Mouse (Mus musculus): ENCODE measurements around the gene Gm128. TPM values are rescaled to one million over a fixed set of nuclear protein-coding genes. Genes with fewer than 3 reads are reported as not detected.
A peak's percentile ranks its signal among the peaks of the same experiment; 100 is the strongest.
"Not testable (repeated sequence)": the region's sequence is repeated elsewhere in the genome, so short reads cannot be mapped to it uniquely, and the experiment has no call there.

Gm128 gene
- total RNA-seq, 2 experiments from 2014 or later, result 0.18 TPM; not detected in 1

GRCm38 (mm10) chr3:95231298-95232221 lies 9.8 kb downstream of the Gm128 start, which contains the start of gene Mllt11:
Gene Mllt11, minus strand, starts transcription at chr3:95232171.
- DNase-seq (ENCODE audit: low spot score in 2 of 2), result no peak

DNA sequence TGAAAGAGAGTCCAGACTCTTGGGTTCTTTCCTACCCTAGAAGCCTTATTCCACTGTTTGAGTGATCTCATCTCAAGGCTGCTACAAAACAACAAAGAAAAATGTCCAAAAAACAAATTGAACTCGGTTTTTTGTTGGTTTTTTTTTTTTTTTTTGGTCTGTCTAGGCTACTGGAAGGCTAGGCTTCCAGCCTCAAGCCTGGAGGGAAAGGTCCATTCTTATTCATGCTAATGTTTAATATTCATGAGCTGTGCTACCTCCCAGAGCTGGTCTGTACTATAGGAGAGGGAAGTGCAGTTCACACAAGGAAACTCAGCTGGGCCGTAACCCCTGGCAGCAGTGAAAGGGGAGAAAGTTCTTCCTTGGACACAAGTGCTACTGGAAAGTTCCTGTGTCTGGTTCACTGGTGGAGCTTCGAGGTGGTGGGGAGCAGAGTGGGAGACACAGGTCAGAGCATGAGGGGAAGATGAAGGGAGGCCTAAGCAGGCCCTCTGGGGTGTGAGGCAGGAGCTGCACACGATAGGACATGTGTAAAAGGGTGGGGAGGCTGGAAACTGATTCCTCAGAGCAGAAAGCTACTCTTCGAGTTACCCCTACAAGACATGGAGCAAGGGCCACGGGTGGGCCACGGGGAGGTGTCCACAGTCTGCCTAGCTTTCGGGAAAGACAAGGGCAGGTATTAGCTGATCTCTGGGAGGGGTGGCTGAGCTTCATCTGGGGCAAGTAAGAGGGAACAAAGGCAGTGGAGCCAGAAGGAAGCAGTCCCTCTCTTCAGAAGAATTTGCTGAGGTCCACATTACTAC lies 10.7 kb downstream of the Gm128 start:
- no peak for DNase-seq (ENCODE audit: low spot score in 2 of 2)

GRCm38 (mm10) chr3:95229781-95230494 lies 11.5 kb downstream of the Gm128 start:
- peak in 1 of 2 experiments; percentile 58 for DNase-seq (ENCODE audit: low spot score in 2 of 2)

DNA sequence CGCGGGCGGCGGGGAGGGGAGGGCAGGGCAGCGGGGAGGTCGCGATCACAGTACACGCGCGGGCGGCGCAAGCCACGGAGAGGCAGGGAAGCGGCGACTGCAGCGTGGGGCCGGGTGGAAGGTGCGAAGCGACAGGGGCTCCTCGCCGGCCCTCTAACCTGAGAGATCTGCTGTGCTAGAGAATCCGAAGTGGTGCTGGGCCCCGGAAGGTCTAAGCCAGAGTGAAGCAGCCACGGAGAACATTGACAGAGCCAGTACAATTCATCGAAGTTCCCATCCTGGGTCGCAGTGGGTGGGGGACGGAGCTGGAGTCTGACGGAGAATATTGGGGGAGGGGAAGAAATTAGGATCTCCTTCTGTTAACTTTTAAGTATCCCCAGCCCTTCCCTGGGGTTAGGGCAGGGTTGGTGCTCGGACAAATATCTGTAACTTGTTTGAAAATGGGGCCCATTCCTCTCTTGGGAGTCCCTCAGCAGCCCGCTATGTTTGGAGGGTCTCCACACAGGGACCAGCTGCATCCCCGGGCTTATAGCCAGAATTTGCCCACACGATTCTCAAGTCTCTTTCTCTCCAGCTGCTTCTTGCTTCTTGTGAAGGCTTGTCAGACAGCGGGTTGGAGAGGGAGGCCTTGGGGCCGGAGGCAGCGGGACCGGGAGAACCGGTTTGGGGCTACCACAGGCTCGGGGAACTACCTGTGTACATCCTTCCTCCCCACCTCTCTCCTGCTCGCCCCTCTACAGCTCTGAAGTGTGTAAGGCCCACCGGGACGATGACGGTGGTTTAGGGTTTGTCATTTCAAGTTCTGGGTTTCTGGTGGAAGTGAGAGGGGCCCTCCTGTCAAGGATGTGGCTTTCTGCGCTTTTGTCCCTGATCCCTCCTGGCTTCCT lies 12.3 kb downstream of the Gm128 start:
- DNase-seq (ENCODE audit: low spot score in 2 of 2), result peak in 1 of 2 experiments; percentile 45

- peak; percentile 77 to 86 for DNase-seq (ENCODE audit: low spot score in 2 of 2)
Measured at GRCm38 (mm10) chr3:95228148-95228893, 13.1 kb downstream of the Gm128 start, which contains the start of gene Cdc42se1. Gene Cdc42se1, plus strand, starts transcription at chr3:95228732.

- no peak for DNase-seq (ENCODE audit: low spot score in 2 of 2)
Measured at GRCm38 (mm10) chr3:95227214-95227613, 14.2 kb downstream of the Gm128 start.

DNA sequence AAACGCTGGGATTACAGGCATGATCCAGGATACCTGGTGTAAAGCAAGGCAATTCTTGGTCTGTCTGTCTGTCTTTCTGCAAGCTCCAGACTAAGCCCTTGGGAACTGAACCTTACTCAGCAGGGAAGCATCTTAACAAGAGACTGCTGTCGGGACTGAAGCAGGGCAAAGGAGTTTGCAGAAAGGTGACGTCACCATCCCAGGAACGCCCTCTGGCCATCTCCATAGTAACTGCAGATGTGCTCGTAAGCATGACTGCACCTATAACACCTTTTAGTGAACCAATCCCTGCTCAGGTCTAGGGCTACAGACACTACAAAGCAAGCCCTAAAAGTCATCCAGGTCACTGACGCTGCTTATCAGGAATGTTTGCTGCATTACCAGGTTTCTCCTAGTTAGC lies 17.1 kb downstream of the Gm128 start:
- no peak for DNase-seq (ENCODE audit: low spot score in 2 of 2)

DNA sequence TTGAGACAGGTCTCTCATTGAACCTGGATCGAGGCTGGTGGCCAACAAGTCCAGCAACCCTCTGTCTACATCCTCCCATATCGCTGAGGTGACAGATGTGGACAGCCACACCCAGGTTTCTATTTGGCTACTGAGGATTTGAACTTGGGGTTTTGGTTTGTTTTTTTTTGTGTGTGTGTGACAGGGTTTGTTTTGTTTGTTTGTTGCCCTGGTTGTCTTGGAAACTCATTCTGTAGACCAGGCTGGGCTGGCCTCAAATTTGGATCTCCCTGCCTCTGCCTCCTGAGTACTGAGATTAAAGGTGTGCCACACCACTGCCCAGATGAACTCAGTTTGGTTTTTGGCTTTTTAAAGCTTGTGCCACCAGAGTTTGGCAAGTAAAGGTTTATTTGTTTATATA lies 18.4 kb downstream of the Gm128 start:
- no peak for DNase-seq (ENCODE audit: low spot score in 2 of 2)

DNA sequence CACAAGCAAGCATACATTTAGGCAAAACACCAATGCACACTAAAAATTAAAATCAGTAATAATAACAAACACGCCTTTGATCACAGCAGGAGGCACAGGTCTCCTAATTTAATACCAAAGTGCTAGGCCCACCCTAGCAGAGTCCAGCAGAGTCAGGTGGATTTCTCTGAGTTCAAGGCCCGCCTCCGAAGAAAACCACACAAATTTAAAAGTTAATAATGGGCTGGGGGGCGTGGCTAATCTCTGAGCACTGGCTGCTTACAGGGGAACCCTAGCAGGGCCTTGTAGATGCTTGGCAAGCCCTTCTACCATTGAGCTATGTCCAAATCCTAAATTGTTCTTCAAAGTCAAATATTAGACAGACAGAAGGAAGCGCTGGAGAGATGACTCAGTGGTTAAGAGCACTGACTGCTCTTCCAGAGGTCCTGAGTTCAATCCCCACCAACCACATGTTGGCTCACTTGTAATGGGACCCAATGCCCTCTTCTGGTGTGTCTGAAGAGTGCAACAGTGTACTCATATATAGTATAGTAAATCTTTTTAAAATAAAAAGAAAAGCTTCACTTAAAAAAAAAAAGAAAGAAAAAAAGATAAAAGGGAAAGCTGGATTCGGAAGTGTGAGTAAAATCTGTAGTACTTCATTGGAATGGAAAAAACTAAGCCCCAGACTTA lies 22.8 kb downstream of the Gm128 start:
- DNase-seq (ENCODE audit: low spot score in 2 of 2), result no peak

- DNase-seq (ENCODE audit: low spot score in 2 of 2), result peak; percentile 97 to 98
Measured at GRCm38 (mm10) chr3:95217255-95218134, 23.9 kb downstream of the Gm128 start, which contains the start of gene Gabpb2. Gene Gabpb2, minus strand, starts transcription at chr3:95217916.

DNA sequence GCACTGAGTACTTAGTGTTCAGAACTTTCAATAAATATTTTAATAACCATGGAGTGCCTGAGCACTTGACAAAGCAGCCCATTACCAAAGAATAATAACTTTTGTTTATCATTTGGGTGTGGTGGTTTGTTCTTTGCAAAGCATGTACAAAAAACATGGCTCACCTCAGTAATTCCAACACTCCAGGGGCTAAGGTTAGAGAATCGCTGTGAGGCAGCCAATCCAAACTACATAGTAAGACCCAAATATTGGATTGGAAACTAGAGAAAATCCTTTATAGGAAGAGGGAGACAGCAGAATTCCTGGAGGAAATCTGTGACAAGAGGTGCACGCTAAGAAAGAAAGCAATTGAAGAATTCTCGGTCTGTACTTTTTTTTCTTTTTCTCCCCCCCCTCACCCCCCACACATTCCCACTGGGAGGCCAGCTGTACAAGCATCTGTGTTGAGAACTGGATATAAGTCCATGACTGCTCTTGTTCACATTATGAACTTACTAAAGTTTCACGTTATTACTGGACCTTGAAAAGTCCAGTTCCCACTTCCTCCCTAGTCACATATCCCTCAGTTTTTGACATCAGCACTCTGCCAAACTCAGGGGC lies 24.6 kb downstream of the Gm128 start:
- DNase-seq (ENCODE audit: low spot score in 2 of 2), result no peak

GRCm38 (mm10) chr3:95213609-95213975 lies 27.8 kb downstream of the Gm128 start:
- no peak for DNase-seq (ENCODE audit: low spot score in 2 of 2)

GRCm38 (mm10) chr3:95212889-95213608 lies 28.3 kb downstream of the Gm128 start:
- not testable (repeated sequence) for DNase-seq (ENCODE audit: low spot score in 2 of 2)

DNA sequence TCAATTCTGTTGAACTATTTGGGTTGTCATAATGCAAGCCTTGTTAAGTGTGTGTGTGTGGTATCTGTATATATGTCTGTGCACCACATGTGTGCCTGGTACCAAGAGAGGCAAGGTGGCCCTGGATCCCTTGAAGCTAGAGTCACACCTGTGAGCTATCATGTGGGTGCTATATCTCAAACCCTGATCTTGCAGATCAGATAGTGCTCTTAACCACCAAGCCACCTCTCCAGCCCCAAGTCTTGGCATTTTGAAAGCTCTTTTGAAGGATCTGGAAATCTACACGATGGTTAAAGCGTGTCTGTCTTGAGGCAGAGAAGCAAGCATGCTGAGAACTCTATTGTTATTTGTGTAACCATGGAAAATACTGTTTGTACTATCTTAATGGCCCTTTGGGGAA lies 30.8 kb downstream of the Gm128 start:
- no peak for DNase-seq (ENCODE audit: low spot score in 2 of 2)

DNA sequence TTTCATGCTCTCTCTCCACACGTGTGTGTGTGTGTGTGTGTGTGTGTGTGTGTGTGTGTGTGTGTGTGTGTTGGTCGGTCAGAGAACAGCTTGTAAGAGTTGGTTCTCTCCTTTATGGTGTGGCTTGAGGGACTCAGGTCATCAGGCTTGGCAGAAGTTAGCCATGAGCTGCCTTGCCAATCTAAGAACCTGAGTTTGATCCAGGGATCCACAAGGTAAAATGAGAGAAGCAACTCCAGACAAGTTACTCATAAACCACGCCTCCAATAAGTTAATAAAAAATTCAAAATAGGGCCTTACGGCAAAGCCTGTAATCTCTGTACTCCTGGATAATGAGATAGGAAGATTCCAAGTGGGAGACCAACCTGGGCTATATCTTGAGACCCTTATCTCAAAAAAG lies 33.1 kb downstream of the Gm128 start:
- DNase-seq (ENCODE audit: low spot score in 2 of 2), result no peak

DNA sequence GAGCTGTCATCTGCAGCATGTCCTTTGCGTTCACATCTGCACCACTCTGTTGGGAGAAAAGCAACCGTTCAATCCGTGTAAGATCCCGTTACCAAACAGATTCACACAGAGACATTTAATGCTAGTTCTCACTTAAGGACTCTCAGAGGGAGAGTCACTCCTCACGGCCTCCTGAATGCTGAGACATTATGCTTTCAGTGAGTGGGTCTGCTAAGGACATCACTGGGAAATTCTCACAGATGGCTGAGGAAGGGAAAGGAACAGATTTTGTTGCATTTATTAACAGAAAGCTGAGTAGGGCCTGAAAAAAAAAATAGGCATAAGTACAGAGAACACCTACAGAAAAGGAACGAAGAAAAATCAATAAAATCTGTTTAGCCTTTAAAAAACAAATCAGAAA lies 37.5 kb downstream of the Gm128 start:
- no peak for DNase-seq (ENCODE audit: low spot score in 2 of 2)

GRCm38 (mm10) chr3:95200562-95200961 lies 40.8 kb downstream of the Gm128 start:
- DNase-seq (ENCODE audit: low spot score in 2 of 2), result no peak
